Mouse (Mus musculus) gastrocnemius, adult 18-20 months (tissue): Measurements from ENCODE around the gene Fam189a1. TPM values are rescaled to one million over a fixed set of nuclear protein-coding genes. Genes with fewer than 3 reads are reported as not detected.

Experiments used
- DNase-seq: peaks from one replicate; pipeline ENCODE4 v3.0.0; 2021; ENCODE audit warnings: low spot score
- total RNA-seq, 2 experiments: library from RNA; stranded (reverse); gene quantifications; 2 replicates each; pipeline ENCODE4 v1.2.3; 2021

The Fam189a1 gene
- total RNA-seq, 2 experiments from 2014 or later = 0.17 TPM; not detected in 1

DNA sequence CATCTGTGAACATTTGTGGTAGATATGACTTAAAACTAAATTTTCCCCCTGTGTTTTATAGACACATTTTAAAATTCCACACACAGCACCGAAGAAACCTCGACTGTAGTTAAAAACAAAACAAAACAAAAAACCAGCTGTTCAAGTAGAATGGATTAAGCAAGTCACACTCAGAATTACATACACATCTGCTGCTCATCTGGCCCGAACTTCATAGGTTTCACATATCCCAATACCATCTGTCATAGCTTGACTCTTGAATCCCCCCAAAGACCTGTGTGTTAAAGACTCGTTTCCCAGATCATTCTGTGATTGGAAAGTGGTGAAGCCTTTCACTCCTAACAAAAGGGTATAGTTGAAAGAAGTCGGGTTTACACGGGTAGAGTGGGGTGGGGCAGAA lies 274.1 kb downstream of the Fam189a1 start:
- DNase-seq = no peak

DNA sequence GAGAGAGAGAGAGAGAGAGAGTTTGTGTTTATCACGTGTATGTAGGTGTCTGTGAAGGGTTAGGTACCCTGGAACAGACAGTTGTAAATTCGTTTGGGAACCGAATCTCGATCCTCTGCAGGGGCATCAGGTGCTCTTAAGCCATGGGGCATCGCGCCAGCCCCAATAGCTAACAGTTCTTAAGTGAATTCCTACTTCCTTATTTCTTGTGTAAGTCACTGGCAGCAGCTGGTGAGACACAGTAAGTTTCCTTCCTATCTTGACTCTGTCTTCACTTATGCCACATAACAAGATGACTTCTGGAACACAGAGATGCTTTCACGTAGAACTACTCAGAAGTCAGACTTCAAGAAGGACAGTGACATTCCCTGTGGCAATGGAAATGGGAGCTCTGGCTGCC lies 275.0 kb downstream of the Fam189a1 start:
- DNase-seq = no peak

DNA sequence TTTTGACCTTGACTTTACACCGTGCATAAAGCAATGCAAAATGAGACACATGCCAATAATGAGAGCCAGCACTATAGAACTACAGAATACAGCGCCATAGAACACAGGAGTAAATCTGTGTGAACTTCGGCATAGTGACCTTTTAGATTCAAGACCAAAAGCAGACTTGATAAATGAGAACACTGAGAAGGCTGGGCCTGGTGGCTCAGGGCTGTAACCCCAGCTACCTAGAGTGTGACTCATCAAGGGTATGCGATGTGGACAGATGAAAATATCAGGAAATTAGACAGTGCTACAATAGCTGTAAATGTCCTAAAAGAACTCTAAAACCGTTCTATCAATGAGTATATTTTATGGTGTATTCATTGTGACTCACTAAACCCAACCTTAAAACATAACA lies 276.0 kb downstream of the Fam189a1 start:
- no peak for DNase-seq

DNA sequence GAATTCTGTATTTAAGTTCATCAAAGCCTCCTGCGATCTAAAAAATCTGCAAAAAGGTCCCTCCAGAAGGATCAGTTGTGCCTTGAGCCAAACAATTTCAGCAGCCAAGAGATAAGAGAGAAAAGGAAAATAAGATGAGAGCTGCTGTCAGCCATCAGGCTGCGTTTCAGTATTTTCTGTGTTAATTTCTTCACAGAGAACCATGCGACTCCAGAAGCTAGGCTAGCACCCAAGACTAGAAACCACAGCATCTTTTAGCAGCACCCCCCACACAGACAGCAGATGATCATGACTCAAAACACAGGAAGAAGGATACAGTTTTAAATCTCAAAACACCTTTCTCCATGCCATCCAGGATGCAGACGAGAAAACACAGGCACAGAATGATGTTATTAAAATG lies 281.4 kb downstream of the Fam189a1 start:
- no peak for DNase-seq

DNA sequence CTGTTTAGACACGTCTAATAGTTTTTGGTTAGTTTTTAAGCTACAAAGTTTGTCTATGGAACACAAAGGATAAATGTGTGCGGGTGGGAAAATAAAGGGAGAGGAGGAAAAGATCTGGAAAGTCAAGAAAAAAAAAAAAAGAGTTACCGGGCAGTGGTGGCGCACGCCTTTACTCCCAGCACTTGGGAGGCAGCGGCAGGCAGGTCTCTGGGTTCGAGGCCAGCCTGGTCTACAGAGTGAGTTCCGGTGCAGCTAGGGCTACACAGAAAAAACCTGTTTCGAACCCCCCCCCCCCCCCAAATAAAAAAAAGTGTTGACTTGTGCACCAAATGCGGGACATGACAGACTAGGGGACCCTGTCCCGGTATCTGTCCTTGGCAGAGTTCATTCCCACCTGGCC lies 283.1 kb downstream of the Fam189a1 start:
- DNase-seq = no peak

DNA sequence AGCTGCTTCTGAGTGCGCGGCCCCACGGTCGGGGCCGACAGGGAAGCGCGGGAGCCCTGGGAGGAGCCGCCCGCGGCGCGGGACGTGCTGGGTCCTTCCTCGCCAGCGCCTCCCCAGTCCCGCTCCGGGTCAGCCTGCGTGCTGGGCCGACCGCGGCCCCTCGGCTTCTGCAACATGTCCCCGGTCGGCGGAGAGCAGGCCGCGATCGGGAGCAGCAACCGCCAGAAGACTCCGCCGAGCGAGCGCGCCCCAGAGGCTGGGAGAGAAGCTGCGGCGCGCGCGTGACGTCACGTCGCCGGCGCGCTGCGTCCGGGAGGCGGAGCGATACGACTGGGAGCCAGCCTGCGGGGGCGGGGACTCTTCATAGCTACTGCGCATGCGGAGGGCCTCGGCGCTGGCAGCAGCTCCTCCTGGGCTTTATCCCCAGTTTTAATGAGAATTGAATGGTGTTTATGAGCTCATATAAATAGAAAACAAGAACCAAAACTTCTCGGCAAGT lies 283.6 kb downstream of the Fam189a1 start, which contains the start of gene Nsmce3:
TSS of gene Nsmce3 (minus strand) at position 255 of the 499 bp plus-strand sequence.
- DNase-seq = peak; percentile 95

DNA sequence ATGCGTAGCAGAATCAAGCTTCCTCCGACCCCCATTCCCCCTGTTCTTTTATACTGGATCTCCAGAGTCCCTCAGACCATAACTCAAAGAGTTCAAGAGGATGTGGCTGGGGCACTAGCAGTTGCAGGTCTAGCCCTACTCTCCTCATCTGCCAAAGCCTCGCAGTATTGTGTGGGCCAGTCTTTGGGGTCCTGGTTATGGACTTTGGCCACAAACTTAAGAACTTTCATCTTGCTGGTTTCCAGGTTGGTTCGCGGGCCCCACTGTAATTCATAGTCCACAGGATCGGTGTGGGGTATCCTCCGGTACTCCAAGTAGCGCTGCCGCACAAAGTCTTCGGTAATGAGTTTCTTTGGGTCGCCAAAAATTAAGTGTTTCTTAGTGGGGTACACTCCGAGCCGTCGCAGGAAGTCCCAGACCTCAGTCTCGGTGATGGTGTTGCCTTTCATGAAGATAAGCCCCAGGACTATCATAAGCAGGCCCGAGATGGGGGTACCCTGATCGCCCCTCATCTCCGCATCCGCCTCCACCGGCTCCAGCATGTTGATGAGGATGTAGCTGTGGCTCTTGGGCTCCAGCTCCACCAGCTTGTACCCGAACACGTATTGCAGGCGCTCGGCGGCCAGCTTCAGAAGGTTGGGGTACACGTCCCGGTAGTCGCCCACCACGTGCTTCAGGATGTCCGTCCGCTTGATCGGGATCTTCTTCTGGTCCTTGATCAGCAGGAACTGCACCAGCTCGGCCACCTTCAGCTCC lies 284.2 kb downstream of the Fam189a1 start:
- no peak for DNase-seq

DNA sequence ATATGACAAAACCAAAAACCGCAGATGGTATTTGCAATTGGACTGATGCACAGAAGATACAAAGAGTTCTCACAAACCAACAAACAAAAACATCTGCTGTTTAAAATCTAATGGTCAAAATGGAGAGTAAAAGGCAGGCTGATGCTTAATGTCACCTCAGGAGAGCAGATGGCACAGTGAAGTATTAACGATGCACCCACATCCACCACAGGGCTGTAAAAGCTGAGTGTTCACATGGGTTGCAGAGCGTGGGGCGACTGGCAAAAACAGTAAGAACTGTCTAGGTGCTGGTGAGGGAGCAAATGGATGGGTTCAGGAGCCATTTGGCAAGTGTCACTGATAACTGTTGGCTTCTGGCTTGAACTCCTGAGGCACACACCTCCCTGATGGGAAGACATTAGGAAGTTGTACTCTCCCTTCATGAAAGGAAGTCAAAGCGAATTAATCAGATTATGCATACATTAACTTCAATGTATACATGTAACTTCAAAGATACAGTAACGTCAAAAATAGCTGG lies 286.8 kb downstream of the Fam189a1 start:
- no peak for DNase-seq

DNA sequence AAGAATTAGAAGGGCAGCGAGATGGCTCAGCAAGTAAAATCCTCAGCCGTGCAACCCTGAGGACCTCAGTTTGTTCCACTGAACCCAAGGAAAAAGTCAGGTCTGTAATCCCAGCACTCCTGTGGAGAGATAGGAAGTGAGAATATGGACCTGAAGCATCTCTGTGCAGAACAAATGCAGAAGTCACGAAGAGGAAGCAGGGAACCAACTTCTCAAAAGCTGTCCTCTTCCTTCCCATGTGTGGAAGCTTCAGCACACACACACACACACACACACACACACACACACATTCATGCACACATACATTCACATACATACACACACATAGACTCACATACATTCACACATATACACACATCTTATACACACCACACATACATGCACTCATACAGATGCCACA lies 292.8 kb downstream of the Fam189a1 start:
- no peak for DNase-seq

DNA sequence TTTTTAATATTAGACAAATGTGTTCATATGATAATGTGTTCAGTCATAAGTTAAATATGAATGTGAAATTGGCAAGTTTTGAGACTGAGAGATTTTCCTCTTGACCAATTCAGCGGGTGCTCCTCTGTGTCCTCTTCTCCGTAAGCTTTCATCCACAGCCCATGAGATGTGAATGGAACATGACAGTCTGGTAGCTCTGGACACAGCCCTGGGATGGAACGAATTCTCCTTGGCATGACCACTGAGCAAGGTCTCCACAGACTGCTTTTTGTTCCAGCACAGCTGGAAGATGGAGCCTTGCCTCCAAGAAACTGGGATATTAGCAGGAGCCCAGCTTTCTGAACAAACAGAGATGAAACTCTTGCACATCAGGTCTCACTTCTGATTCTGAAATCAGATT lies 293.4 kb downstream of the Fam189a1 start:
- DNase-seq = no peak

DNA sequence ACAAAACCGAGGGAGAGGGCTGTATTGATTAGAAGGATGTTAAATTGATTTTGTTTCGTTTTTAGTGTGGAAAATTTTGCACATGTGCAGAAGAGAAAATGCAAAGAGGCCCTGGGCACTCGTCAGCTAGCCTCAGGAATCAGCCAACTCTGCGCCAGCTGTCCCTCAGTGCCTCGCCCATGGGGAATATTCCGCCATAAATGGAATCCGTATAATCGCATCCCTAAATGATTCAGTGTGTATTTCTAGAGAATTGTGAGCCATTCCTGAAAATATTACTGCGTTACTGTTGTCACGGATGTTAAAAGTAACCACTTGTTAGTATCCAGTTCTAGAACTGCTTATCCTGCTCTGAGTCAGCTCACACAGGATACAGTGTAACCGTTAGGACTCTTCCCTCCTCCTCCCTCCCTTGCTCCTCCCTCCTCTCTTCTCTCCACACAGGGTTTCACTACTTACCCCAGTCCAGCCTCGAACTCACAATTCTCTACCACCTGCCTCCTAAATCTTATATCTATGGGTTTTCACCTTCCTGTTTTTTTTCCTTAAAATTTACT lies 299.8 kb downstream of the Fam189a1 start:
- no peak for DNase-seq

DNA sequence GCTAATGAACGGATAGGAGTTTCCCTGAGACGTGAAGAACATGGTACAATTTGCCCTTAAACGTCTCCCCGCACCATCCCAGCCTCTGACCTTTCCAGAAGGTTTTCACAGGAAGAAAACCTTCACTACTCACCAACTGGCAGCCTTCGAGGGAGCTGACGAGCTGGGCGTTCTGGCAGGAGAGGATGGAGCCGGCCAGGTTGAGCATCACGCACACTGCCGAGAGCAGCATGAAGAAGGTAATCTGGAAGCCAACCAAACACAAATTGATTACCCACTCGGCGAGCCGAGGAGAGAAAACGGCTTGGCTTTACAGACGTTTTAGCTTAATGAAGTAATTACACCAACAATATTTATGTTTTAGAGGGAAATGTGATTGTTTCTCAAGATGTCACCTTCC lies 300.4 kb downstream of the Fam189a1 start:
- no peak for DNase-seq

DNA sequence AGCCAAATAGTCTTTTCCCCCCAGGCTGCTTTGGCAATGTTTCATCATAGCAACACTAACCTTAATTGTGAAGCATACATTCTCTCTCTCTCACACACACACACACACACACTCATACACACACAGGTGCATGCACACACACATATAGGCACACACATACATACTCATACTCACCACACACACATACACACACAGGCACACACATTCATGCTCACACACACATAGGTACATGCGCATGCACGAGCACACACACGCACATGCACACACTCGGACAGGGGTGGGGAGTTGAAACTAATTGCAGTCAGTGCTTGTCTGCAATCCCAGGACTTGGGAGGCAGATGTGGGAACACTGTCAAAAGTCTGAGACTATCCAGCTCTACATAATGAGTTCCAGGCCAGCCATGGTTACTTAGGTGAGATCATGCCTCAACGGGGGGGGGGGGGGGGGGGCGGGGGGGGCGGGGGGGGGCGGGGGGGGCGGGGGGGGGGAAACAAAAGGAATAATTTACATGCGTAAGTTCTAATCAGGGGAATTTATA lies 300.9 kb downstream of the Fam189a1 start:
- DNase-seq = no peak

DNA sequence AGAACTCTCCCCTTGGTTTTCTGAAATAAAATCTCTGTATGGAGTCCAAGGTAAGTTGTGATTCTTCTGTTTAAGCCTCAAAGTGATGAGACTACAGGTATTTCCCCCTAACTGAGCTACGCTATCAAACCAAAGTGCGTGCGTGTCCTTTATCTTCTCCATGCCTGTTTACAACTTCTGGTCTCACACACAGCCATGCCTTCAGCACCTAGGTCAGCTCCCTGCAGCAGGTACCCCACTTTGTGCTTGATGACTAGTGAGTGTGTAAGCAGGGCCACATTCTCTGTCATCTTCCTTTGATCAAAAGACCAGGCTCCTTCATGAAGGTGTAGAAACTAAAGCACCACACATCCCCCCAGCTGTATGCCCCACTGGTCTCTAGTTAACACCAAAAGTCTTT lies 305.6 kb downstream of the Fam189a1 start:
- no peak for DNase-seq

DNA sequence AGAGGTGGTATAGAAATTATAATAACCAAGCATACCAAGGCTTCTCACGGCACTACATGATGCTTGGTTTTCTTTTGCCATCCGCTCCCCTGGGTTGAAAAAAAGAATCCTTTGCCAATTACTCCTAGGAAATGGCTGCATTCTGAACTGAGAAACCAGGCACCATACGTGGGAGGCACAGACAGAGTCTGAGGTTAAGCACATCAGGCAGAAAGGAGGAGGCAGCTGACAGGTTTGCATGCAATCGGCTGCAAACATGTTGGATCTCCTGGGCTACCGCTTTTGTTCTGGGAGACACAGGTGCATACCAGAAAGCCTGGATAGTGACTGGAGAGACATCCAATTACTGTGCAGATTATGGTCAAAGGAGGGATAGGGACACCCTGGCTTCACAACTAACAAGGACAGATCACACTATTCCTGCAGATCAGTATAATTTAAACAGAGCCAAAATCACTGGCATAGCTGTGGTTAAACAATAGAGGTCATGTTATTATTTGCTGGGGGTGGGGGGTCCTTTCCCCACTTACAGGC lies 308.9 kb downstream of the Fam189a1 start:
- DNase-seq = no peak

DNA sequence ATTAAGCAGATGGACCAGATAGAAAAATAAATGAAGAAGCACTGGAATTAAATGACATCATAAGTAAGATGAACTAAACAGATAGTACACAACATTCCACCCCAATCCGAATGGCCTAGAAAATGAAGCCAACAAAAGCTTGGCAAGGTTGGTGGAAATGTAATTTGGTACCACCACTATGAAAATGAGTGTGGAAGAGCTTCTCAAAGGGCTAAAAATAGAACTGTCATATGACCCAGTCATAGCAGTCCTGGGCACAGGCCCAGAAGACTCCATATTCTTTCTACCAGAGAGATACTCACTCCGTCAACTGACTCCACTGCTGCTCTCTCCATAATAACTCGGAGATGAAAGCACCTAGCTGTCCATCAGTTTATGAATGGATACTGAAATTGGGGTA lies 310.3 kb downstream of the Fam189a1 start:
- DNase-seq = peak; percentile 45

DNA sequence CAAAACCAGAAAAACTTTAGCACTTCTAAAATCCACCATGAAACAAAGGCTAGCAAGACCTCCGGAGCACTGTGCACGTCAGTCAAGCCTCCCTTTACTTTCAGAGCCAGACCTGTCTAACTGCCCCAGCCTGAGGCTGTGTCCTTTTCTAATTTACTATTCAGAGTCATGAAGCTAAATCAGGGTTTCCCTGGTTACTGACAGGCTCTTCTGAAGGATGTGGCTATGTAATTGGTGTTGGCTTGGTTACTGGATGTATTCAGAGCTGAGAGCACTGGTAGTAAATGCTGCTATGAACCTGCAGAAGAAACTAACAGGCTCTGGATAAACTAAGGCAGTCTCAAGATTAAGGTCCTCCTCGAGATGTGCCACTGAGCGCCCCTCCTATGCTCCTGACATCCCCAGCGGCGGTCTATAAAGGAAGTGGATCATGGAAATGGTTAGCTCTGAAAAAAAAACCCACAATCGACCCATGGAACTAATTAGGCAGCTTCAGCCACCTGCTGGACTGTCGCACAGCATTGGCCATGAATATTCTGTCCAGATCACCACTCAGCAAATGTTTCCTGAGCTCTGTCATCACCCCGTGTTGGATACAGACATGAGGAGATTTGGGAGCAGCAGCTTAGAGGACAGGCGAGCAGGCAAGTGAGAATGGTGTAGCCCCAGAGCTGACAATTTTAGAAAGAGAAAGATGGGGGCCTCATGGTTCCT lies 315.3 kb downstream of the Fam189a1 start:
- DNase-seq = no peak

DNA sequence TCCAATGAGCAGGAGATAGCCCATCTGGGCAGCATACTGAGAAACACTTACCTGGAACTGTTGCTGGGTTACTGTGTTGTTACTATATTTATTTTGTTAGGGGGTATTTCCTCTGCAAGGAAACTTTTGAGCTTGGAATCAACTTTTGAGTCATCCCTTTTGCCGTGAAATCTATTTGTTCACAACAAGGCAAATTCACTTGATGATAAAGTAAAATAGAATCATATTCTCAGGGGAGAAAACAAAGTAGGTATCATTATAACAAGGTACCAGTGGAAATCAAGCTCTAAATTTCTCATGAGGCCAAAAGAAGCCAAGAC lies 315.8 kb downstream of the Fam189a1 start:
- DNase-seq = no peak

DNA sequence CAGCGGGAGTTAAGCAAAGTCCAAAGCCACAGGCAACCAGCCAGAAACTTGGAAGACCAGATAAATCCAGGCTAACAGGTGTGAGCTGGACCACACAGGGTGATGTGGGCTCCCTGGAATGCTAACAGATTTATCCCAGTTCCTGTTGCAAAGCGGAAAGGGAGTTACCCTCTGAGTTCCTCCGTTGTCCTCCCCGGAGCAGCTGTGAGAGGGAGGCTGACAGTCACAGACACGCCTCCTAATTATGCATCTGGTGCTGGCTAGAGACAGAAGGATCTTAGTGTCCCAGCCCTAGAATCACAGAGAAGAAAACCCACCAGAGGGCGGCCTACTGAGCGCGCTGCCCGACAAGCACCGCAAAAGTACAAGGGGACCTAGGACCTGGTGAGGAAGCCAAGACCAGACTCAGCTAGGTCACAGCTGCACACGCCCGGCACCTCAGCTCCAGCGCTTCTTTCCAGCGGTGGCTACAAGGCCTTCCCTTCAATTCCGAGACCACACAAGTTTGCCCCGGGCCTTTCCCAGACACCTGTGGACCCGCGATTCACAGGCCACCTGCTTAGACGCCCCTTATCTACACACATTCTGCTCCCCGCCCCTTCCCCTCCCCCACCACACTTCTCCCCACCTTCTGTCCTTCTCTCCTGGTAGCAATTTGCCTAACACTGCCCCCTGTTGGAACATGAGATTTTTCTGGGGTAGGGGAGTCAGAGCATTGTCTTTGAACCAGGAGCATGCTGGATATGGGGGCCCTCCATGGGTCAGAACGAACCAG lies 316.4 kb downstream of the Fam189a1 start:
- DNase-seq = peak; percentile 53

DNA sequence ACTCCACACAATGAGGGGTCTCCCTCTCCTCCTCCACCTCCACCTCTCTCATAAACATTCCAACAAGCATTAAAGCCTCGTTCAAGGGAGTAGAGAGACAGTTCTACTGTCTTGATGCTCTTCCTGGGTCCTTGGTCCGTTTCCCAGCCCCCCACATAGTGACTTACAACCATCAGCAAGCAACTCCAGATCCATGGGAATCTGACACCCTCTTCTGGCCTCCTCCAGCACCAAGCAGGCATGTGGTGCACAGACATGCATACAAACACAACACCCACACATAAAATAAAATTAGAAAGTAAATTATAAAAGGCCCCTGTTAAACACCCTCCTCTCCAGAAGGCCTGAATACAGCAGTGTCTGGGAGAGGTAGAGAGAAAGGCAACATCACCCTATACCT lies 317.1 kb downstream of the Fam189a1 start:
- no peak for DNase-seq
